Mouse (Mus musculus): ENCODE measurements around the gene Snx6. TPM values are rescaled to one million over a fixed set of nuclear protein-coding genes. Genes with fewer than 3 reads are reported as not detected.

The Snx6 gene
- polyA plus RNA-seq, 1 experiment: 89.8 TPM

- TF ChIP-seq POLR2A (IDR thresholded peaks at IDR 0.05; ENCODE audit: borderline replicate concordance, low read depth, low read length) (no peak), CTCF (IDR thresholded peaks at IDR 0.05; ENCODE audit: low read depth, low read length) (no peak)
- Histone ChIP-seq H3K27ac (ENCODE audit: insufficient read depth, low read depth, low read length) (no peak overlapping the region), H3K4me3 (ENCODE audit: insufficient read depth, low read length) (no peak overlapping the region), H3K4me1 (ENCODE audit: control insufficient read depth, insufficient read depth, low read length) (peaks cover under 1% of the 10 kb centered on the region; the same call in 1 of the 2 replicates)
Measured at GRCm38 (mm10) chr12:54699394-54699793, 96.1 kb downstream of the Snx6 start.

DNA sequence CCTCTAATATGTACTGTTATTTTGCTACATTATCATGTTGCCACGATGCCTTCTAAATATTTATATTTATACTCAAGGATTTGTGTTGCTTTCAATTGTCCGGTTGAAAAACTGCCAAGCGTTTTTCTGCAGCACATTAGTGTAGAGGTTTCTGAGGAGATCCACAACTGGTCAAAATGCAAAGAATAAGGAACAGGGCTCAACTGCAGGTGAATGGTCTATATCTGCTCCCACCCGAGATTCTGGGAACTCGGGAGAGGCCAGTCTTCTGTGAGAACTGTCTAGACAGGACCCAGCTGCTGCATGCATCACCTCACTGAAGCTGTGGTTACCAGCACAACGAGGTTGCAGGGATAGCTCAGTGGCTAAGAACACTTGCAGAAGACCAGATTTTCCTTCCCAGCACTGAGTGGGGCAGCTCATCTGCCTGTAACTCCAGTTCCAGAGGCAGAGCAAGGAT lies 97.7 kb downstream of the Snx6 start:
- Histone ChIP-seq H3K27ac (ENCODE audit: insufficient read depth, low read depth, low read length) (no peak overlapping the region), H3K4me3 (ENCODE audit: insufficient read depth, low read length) (no peak overlapping the region), H3K4me1 (ENCODE audit: control insufficient read depth, insufficient read depth, low read length) (peaks cover 6% of the 10 kb centered on the region; the same call in 1 of the 2 replicates)
- TF ChIP-seq POLR2A (IDR thresholded peaks at IDR 0.05; ENCODE audit: borderline replicate concordance, low read depth, low read length): no peak
- TF ChIP-seq CTCF (IDR thresholded peaks at IDR 0.05; ENCODE audit: low read depth, low read length): no peak

- Histone ChIP-seq H3K4me1 (ENCODE audit: control insufficient read depth, insufficient read depth, low read length) (peaks cover 6% of the 10 kb centered on the region; the same call in 1 of the 2 replicates), H3K4me3 (ENCODE audit: insufficient read depth, low read length) (no peak overlapping the region), H3K27ac (ENCODE audit: insufficient read depth, low read depth, low read length) (no peak overlapping the region)
- no peak for TF ChIP-seq CTCF (IDR thresholded peaks at IDR 0.05; ENCODE audit: low read depth, low read length)
- peak; percentile 90; the same call in 1 of the 2 replicates for TF ChIP-seq POLR2A (IDR thresholded peaks at IDR 0.05; ENCODE audit: borderline replicate concordance, low read depth, low read length)
Measured at GRCm38 (mm10) chr12:54697003-54697597, 98.4 kb downstream of the Snx6 start.

Other genes starting within 250 kb of the Snx6 start
- 239 and 270 TPM in 2 replicates for gene Sptssa, start 139.1 kb downstream of the Snx6 start, polyA plus RNA-seq (2012; ENCODE audit: insufficient read depth, insufficient read length, missing spikeins)
- 45.7 and 58.2 TPM in 2 replicates for gene Eapp, start 99.8 kb downstream of the Snx6 start, polyA plus RNA-seq (2012; ENCODE audit: insufficient read depth, insufficient read length, missing spikeins)
- 24.3 and 33.5 TPM in 2 replicates for gene Cfl2, start 67.2 kb upstream of the Snx6 start, polyA plus RNA-seq (2012; ENCODE audit: insufficient read depth, insufficient read length, missing spikeins)
- gene Gm20403, start 190.8 kb upstream of the Snx6 start, polyA plus RNA-seq (2012; ENCODE audit: insufficient read depth, insufficient read length, missing spikeins): not detected in 2 replicates
- gene Baz1a, start 218.6 kb upstream of the Snx6 start, polyA plus RNA-seq (2012; ENCODE audit: insufficient read depth, insufficient read length, missing spikeins): 19.8 and 22.2 TPM in 2 replicates

All from bone marrow macrophage, adult 2 months (primary cell).